Mouse (Mus musculus) liver, adult 2 months (tissue): Measurements from ENCODE around the gene Ntn5. TPM values are rescaled to one million over a fixed set of nuclear protein-coding genes. Genes with fewer than 3 reads are reported as not detected.

Experiments used
- DNase-seq: peaks from one replicate; pipeline ENCODE4 v3.0.0-alpha.2; 2011; ENCODE audit warnings: low read depth, low spot score; ENCODE audit errors: extremely low read depth
- H3K27ac ChIP-seq: fragments of 200-500 bp; replicated peaks from 2 replicates; pipeline ENCODE4 v1.5.1; 2012; ENCODE audit warnings: low read depth, mild to moderate bottlenecking, control low read depth, inconsistent platforms, low read length; ENCODE audit not compliant: insufficient read depth
- H3K27me3 ChIP-seq: fragments of 200-500 bp; 2 replicates; pipeline ENCODE4 v1.6.1; 2012; ENCODE audit warnings: mild to moderate bottlenecking, moderate library complexity, low read length, inconsistent platforms; ENCODE audit not compliant: control insufficient read depth, insufficient read depth
- H3K36me3 ChIP-seq: fragments of 200-500 bp; 2 replicates; pipeline ENCODE4 v1.6.1; 2012; ENCODE audit warnings: low read length, inconsistent platforms; ENCODE audit not compliant: control insufficient read depth, insufficient read depth
- H3K4me1 ChIP-seq: fragments of 200-500 bp; 2 replicates; pipeline ENCODE4 v1.6.1; 2011; ENCODE audit warnings: low read length; ENCODE audit not compliant: control insufficient read depth, insufficient read depth
- H3K4me3 ChIP-seq: fragments of 200-500 bp; 2 replicates; pipeline ENCODE4 v1.5.1; 2011; ENCODE audit warnings: low read depth, mild to moderate bottlenecking, control low read depth, low read length, moderate library complexity; ENCODE audit not compliant: insufficient read depth
- H3K79me2 ChIP-seq: fragments of 200-500 bp; 2 replicates; pipeline ENCODE4 v1.6.1; 2012; ENCODE audit warnings: inconsistent platforms, mild to moderate bottlenecking, low read length, moderate library complexity; ENCODE audit not compliant: control insufficient read depth, insufficient read depth
- H3K9ac ChIP-seq: fragments of 200-500 bp; 2 replicates; pipeline ENCODE4 v1.6.1; 2012; ENCODE audit warnings: low read depth, mild to moderate bottlenecking, control low read depth, inconsistent platforms, low read length
- CTCF ChIP-seq: fragments of 200-500 bp; IDR thresholded peaks from 2 replicates; pipeline ENCODE4 v1.5.1; 2011; ENCODE audit warnings: low read depth, low read length, control low read depth
- POLR2A ChIP-seq: fragments of 200-500 bp; IDR thresholded peaks from 2 replicates; pipeline ENCODE4 v1.6.1; 2011; ENCODE audit warnings: low read length, control low read depth; ENCODE audit not compliant: insufficient read depth; ENCODE audit errors: extremely low read depth
- WGBS: fragments of 180-500 bp; shearing (Covaris S2); methylation state at CpG from one replicate; pipeline ENCODE4 v1.1.7; 2018; 5-methylcytosine and 5-hydroxymethylcytosine counted together
- polyA plus RNA-seq: library from polyadenylated mRNA; depleted of rRNA; stranded (reverse); fragments of >200 nt; gene quantifications from 2 replicates; pipeline ENCODE4 v1.2.3, GENCODE M21; 2012
- total RNA-seq: library from RNA; depleted of rRNA; stranded (reverse); fragments of >200 nt; gene quantifications from 2 replicates; pipeline ENCODE4 v1.2.3, GENCODE M21; 2014

Ntn5 gene
- total and polyA plus RNA-seq, 2 experiments: not detected

GRCm38 (mm10) chr7:45713881-45714520 lies 30.2 kb downstream of the Ntn5 start:
- Histone ChIP-seq H3K27me3 (no peaks in the 10 kb centered on the region), H3K79me2 (peaks cover 5% of the 10 kb centered on the region; the same call in 1 of the 2 replicates), H3K4me3 (peak overlapping the region; percentile 93), H3K4me1 (peaks cover 37% of the 10 kb centered on the region), H3K9ac (peak overlapping the region; percentile 92), H3K27ac (peak overlapping the region; percentile 98), H3K36me3 (peaks cover 5% of the 10 kb centered on the region; the same call in 1 of the 2 replicates)
- 0 out of 2 replicates have a peak, but pooled peaks have one; percentile 11 for TF ChIP-seq POLR2A
- no peak for TF ChIP-seq CTCF
- peak; percentile 96 for DNase-seq
- 27% methylated on average over 6 of the region's 6 CpGs for WGBS

DNA sequence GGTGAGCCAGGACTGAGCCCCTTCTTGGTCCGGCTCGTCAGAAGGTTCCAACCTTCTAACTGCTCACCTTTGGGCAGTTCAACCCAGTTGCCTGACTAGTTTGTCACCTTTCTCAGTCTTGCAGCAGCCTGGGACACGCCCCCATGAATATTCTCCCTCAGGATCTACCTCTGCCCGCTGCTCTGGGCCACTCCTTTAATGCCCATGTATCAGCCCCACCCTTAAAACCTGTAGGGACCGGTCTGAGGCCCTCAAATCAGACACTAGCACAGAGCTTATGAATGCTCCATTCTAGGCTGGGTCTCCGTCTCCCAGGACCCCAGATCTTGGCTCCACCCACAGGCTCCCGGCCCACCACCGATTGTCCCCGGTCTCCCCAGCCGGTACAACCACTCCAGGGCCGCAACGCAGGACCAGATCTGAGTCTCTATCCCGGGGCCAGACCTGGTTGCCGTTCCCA lies 30.8 kb downstream of the Ntn5 start:
- no peaks in the 10 kb centered on the region for H3K27me3 ChIP-seq
- no peak for TF ChIP-seq CTCF
- no peak for TF ChIP-seq POLR2A
- WGBS: 3% methylated on average over 14 of the region's 14 CpGs
- peak overlapping the region; percentile 92 for H3K9ac ChIP-seq
- peaks cover 6% of the 10 kb centered on the region for H3K36me3 ChIP-seq
- peak; percentile 76 for DNase-seq
- H3K4me3 ChIP-seq: peak overlapping the region; percentile 93
- peaks cover 35% of the 10 kb centered on the region for H3K4me1 ChIP-seq
- H3K79me2 ChIP-seq: peaks cover 5% of the 10 kb centered on the region; the same call in 1 of the 2 replicates
- H3K27ac ChIP-seq: peak overlapping the region; percentile 98

GRCm38 (mm10) chr7:45715090-45715708 lies 31.4 kb downstream of the Ntn5 start, which contains the start of gene Rpl18:
Gene Rpl18 (plus strand): TSS chr7:45715457.
- peak within 1 kb of the TSS; percentile 92 for H3K9ac ChIP-seq
- H3K27ac ChIP-seq: peak within 1 kb of the TSS; percentile 98
- peak; percentile 92 for DNase-seq
- TF ChIP-seq CTCF (no peak), POLR2A (peak; percentile 90)
- 5% methylated on average over 34 of the region's 34 CpGs for WGBS
- H3K79me2 ChIP-seq: peaks cover 5% of the 10 kb centered on the region; the same call in 1 of the 2 replicates
- H3K4me3 ChIP-seq: peak within 1 kb of the TSS; percentile 93
- peaks cover 7% of the 10 kb centered on the region for H3K36me3 ChIP-seq
- H3K4me1 ChIP-seq: peaks cover 34% of the 10 kb centered on the region
- H3K27me3 ChIP-seq: no peaks in the 10 kb centered on the region

DNA sequence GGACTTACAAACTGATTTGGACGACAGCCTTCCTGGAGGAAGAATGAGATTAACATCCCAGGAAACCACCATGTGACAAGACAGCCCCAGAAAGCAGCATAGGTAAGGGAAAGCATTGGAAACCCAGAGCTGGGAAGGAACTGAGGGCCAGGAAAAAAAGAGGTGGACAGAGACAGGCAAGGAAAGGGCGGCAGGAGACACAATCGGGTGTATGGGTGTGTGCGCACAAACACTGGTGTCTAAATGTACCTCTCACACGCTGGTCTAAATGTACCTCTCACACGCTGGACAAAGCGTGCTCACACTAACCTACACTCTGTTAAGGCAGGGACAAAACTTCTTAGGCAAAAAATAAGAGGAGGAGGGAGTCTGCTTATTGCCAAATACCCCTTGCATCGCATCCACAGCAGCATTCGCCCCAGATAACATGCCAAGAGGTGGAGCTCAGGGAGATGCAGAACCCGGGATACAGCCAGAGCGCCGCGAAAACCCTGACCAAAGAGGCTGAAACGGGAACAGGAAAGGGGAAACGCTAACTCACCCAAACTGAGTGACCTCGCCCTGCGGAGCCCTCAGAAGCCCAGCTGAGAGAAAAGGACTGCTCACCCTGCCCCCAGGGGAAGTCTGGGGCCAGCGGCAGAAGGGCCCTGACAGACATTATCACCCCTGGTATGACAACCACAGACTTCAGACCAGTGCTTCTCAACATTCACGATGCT lies 32.1 kb downstream of the Ntn5 start:
- no peak for DNase-seq
- WGBS: 70% methylated on average over 19 of the region's 19 CpGs
- Histone ChIP-seq H3K4me3 (no peak overlapping the region; the same call in 1 of the 2 replicates), H3K9ac (no peak overlapping the region), H3K79me2 (peaks cover 5% of the 10 kb centered on the region; the same call in 1 of the 2 replicates), H3K36me3 (peaks cover 7% of the 10 kb centered on the region), H3K27me3 (no peaks in the 10 kb centered on the region), H3K4me1 (peaks cover 34% of the 10 kb centered on the region), H3K27ac (peak overlapping the region; percentile 33)
- TF ChIP-seq POLR2A: no peak
- no peak for TF ChIP-seq CTCF

DNA sequence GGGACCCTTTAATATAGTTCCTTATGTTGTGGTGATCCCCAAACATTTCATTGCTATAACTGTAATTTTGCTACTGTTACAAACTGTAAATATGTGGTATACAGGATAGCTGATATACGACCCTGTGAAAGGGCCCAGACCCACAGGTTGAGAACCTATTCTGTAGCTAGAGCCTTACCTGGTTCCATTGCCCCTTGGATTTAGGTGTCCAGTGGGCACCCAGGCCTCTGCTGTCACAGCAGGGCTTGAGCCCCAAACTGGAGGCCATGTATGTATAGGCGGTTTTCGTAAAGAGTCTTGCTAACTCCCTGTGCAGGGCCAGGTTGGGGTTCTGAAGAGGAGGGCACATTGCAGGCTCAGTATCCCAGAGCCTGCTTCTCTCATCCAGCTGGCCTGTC lies 32.6 kb downstream of the Ntn5 start:
- Histone ChIP-seq H3K9ac (no peak overlapping the region; the same call in 1 of the 2 replicates), H3K36me3 (peaks cover 7% of the 10 kb centered on the region), H3K4me3 (no peak overlapping the region), H3K4me1 (peaks cover 35% of the 10 kb centered on the region), H3K27me3 (no peaks in the 10 kb centered on the region), H3K79me2 (peaks cover 5% of the 10 kb centered on the region; the same call in 1 of the 2 replicates), H3K27ac (peak overlapping the region; percentile 35)
- DNase-seq: no peak
- 82% methylated on average over 3 of the region's 3 CpGs for WGBS
- TF ChIP-seq CTCF (no peak), POLR2A (no peak)
